Mouse (Mus musculus) CH12.LX (cell line): Measurements from ENCODE around the gene Tssk6. TPM values are rescaled to one million over a fixed set of nuclear protein-coding genes. Genes with fewer than 3 reads are reported as not detected.

ENCODE experiments used
- DNase-seq: peaks from one replicate; pipeline ENCODE4 v3.0.0-alpha.2; 2013; ENCODE audit errors: extremely low read depth
- H3K27ac ChIP-seq: 2 replicates; pipeline ENCODE4 v1.5.1; 2012; ENCODE audit warnings: low read depth, mild to moderate bottlenecking, control low read depth, moderate library complexity; ENCODE audit not compliant: insufficient read depth
- H3K27me3 ChIP-seq: replicated peaks from 2 replicates; pipeline ENCODE3; 2012; ENCODE audit warnings: inconsistent platforms
- H3K36me3 ChIP-seq, 2 experiments: replicated peaks in 1 of 2; 2 replicates each; pipeline versions ENCODE3 to v1.6.1; 2012; ENCODE audit warnings: inconsistent platforms in 1 of 2, low read length in 1 of 2, mild to moderate bottlenecking in 1 of 2, mixed read lengths in 1 of 2, moderate library complexity in 1 of 2; ENCODE audit not compliant: control insufficient read depth in 1 of 2, insufficient read depth in 1 of 2
- H3K4me1 ChIP-seq, 2 experiments: 2 replicates each; pipeline ENCODE4 v1.6.1; 2012; ENCODE audit warnings: inconsistent platforms in 1 of 2, moderate library complexity in 1 of 2; ENCODE audit not compliant: insufficient read depth in 2 of 2, control insufficient read depth in 1 of 2
- H3K4me2 ChIP-seq: 2 replicates; pipeline ENCODE4 v1.6.1; 2012; ENCODE audit warnings: low read depth, mild to moderate bottlenecking, control low read depth; ENCODE audit not compliant: poor library complexity, insufficient read depth, severe bottlenecking
- H3K4me3 ChIP-seq, 3 experiments: fragments of 150-350 bp in 1 of 3; sonication (generic) in 1 of 3; replicated peaks in 1 of 3; 2 replicates each; pipeline versions ENCODE3 to v1.5.1; 2011 to 2012; ENCODE audit warnings: low read depth in 2 of 3, low read length in 2 of 3, mild to moderate bottlenecking in 2 of 3, moderate library complexity in 2 of 3, control low read depth in 1 of 3, improper control_type of control experiment in 1 of 3, inconsistent platforms in 1 of 3, mixed read lengths in 1 of 3; ENCODE audit not compliant: poor library complexity in 1 of 3
- H3K79me2 ChIP-seq: replicated peaks from 2 replicates; pipeline ENCODE4 v1.6.1; 2012; ENCODE audit warnings: mild to moderate bottlenecking, moderate library complexity; ENCODE audit not compliant: control insufficient read depth, poor library complexity, insufficient read depth, severe bottlenecking; ENCODE audit errors: extremely low read depth
- H3K9ac ChIP-seq: 2 replicates; pipeline ENCODE4 v1.6.1; 2012; ENCODE audit warnings: low read depth, mild to moderate bottlenecking, control low read depth, moderate library complexity; ENCODE audit not compliant: insufficient read depth
- H3K9me3 ChIP-seq: replicated peaks from 2 replicates; pipeline ENCODE3; 2012; ENCODE audit warnings: low read length, inconsistent platforms, mixed read lengths
- CHD1 ChIP-seq: IDR thresholded peaks from 2 replicates; pipeline ENCODE4 v1.6.1; 2012; ENCODE audit warnings: low read depth, low read length, improper control_type of control experiment, inconsistent platforms
- CHD2 ChIP-seq: IDR thresholded peaks from 2 replicates; pipeline ENCODE4 v1.6.1; 2011; ENCODE audit warnings: low read length, improper control_type of control experiment
- CTCF ChIP-seq, 2 experiments: IDR thresholded peaks in 1 of 2; conservative IDR thresholded peaks in 1 of 2; 2 replicates each; pipeline ENCODE4 v1.5.1; 2011 to 2012; ENCODE audit warnings: low read depth in 2 of 2, low read length in 2 of 2, improper control_type of control experiment in 1 of 2, inconsistent platforms in 1 of 2, mild to moderate bottlenecking in 1 of 2, moderate library complexity in 1 of 2
- EP300 ChIP-seq: IDR thresholded peaks from 2 replicates; pipeline ENCODE4 v1.6.1; 2011; ENCODE audit warnings: low read length, improper control_type of control experiment
- ETS1 ChIP-seq: conservative IDR thresholded peaks from 2 replicates; pipeline ENCODE4 v1.6.1; 2012; ENCODE audit warnings: low read depth, mild to moderate bottlenecking, inconsistent platforms, low read length, improper control_type of control experiment, moderate library complexity
- GABPA ChIP-seq: IDR thresholded peaks from 2 replicates; pipeline ENCODE4 v1.6.1; 2012; ENCODE audit warnings: low read depth, low read length, improper control_type of control experiment, inconsistent platforms; ENCODE audit not compliant: insufficient replicate concordance
- IRF4 ChIP-seq: IDR thresholded peaks from 2 replicates; pipeline ENCODE4 v1.6.1; 2014; ENCODE audit warnings: low read depth, mild to moderate bottlenecking, inconsistent platforms, low read length, improper control_type of control experiment
- JUN ChIP-seq: IDR thresholded peaks from 2 replicates; pipeline ENCODE4 v1.6.1; 2011; ENCODE audit warnings: low read depth, mild to moderate bottlenecking, low read length, improper control_type of control experiment, moderate library complexity; ENCODE audit not compliant: insufficient read depth
- MAX ChIP-seq: IDR thresholded peaks from 2 replicates; pipeline ENCODE4 v1.6.1; 2011; ENCODE audit warnings: low read length, improper control_type of control experiment
- MAZ ChIP-seq: IDR thresholded peaks from 2 replicates; pipeline ENCODE4 v1.6.1; 2012; ENCODE audit warnings: low read depth, mild to moderate bottlenecking, inconsistent platforms, low read length, improper control_type of control experiment, moderate library complexity
- MYC ChIP-seq: IDR thresholded peaks from 2 replicates; pipeline ENCODE4 v1.6.1; 2011; ENCODE audit warnings: low read depth, mild to moderate bottlenecking, improper control_type of control experiment, low read length
- PAX5 ChIP-seq: IDR thresholded peaks from 2 replicates; pipeline ENCODE4 v1.6.1; 2012; ENCODE audit warnings: low read length, inconsistent platforms, mixed read lengths
- POLR2AphosphoS2 ChIP-seq: IDR thresholded peaks from 2 replicates; pipeline ENCODE4 v1.6.1; 2011; ENCODE audit warnings: low read depth, low read length, improper control_type of control experiment
- RAD21 ChIP-seq: IDR thresholded peaks from 2 replicates; pipeline ENCODE4 v1.6.1; 2011; ENCODE audit warnings: low read depth, mild to moderate bottlenecking, low read length, improper control_type of control experiment, moderate library complexity
- SIN3A ChIP-seq: IDR thresholded peaks from 2 replicates; pipeline ENCODE4 v1.6.1; 2012; ENCODE audit warnings: low read length, improper control_type of control experiment, inconsistent platforms
- SMC3 ChIP-seq: IDR thresholded peaks from 2 replicates; pipeline ENCODE4 v1.6.1; 2011; ENCODE audit warnings: low read depth, low read length, improper control_type of control experiment
- TBP ChIP-seq: conservative IDR thresholded peaks from 2 replicates; pipeline ENCODE4 v1.6.1; 2011; ENCODE audit warnings: low read depth, low read length, improper control_type of control experiment
- UBTF ChIP-seq: IDR thresholded peaks from 2 replicates; pipeline ENCODE4 v1.6.1; 2012; ENCODE audit warnings: low read depth, mild to moderate bottlenecking, inconsistent platforms, low read length, improper control_type of control experiment, moderate library complexity
- ZKSCAN1 ChIP-seq: IDR thresholded peaks from 2 replicates; pipeline ENCODE4 v1.6.1; 2012; ENCODE audit warnings: low read depth, inconsistent platforms, low read length, improper control_type of control experiment, borderline replicate concordance
- ZMIZ1 ChIP-seq: IDR thresholded peaks from 2 replicates; pipeline ENCODE4 v1.6.1; 2012; ENCODE audit warnings: low read depth, mild to moderate bottlenecking, inconsistent platforms, low read length, improper control_type of control experiment
- ZNF384 ChIP-seq: IDR thresholded peaks from 2 replicates; pipeline ENCODE4 v1.6.1; 2012; ENCODE audit warnings: low read depth, low read length, improper control_type of control experiment, inconsistent platforms
- dilution Hi-C: fragments of 300-500 bp; cut with MboI; formaldehyde crosslinking; loops from 2 replicates; pipeline ENCODE4 v1.14.3; 2020; ENCODE audit warnings: low sequenced_read_pairs; ENCODE audit not compliant: extremely low pct_unique_long_range_greater_than_20kb, extremely low pct_ligation_motif_present
- in situ Hi-C: fragments of 300-500 bp; cut with MboI; formaldehyde crosslinking; loops from 3 replicates; pipeline ENCODE4 v1.14.3; 2019; ENCODE audit warnings: low sequenced_read_pairs, low pct_ligation_motif_present, low pct_unique_long_range_greater_than_20kb, mixed read lengths
- polyA plus RNA-seq: library from polyadenylated mRNA; unstranded; fragments of >175 nt; gene quantifications from 2 replicates; pipeline ENCODE4 v1.2.1, GENCODE M21; 2012; ENCODE audit warnings: low read depth; ENCODE audit not compliant: insufficient read length
- total RNA-seq, 2 experiments: library from RNA; depleted of rRNA; stranded (reverse); fragments of 300-350 nt in 1 of 2; fragments of >200 nt in 1 of 2; gene quantifications; 2 replicates each; pipeline ENCODE4 v1.2.3; 2012 to 2014

Tssk6 gene
- total and polyA plus RNA-seq, 3 experiments: 0.44 to 1.8 (median 1.7) TPM

GRCm38 (mm10) chr8:69933811-69934210, 31.8 kb downstream of the Tssk6 start:
- TF ChIP-seq RAD21: no peak
- no peak for TF ChIP-seq MAZ
- TF ChIP-seq JUN: no peak
- no peak for TF ChIP-seq SIN3A
- TF ChIP-seq IRF4: no peak
- no peak for TF ChIP-seq UBTF
- no peak for TF ChIP-seq EP300
- no peak for TF ChIP-seq SMC3
- TF ChIP-seq ZKSCAN1: no peak
- no peak for TF ChIP-seq CHD1
- TF ChIP-seq PAX5: no peak
- no peak for TF ChIP-seq CHD2
- no peak for TF ChIP-seq TBP
- no peak for TF ChIP-seq ZMIZ1
- no peak for TF ChIP-seq CTCF (conservative IDR thresholded peaks at IDR 0.05 in 1 of 2, IDR thresholded peaks at IDR 0.05 in 1 of 2; ENCODE audit: low read depth in 2 of 2, low read length in 2 of 2)
- no peak for TF ChIP-seq MAX
- TF ChIP-seq ZNF384: no peak
- TF ChIP-seq POLR2AphosphoS2: no peak
- TF ChIP-seq MYC: no peak
- TF ChIP-seq ETS1: no peak
- H3K79me2 ChIP-seq: peaks cover 18% of the 10 kb centered on the region
- in situ Hi-C loops: no loop called here
- dilution Hi-C loops: no loop called here
- H3K27ac ChIP-seq: no peak overlapping the region
- H3K9ac ChIP-seq: no peak overlapping the region
- no peaks in the 10 kb centered on the region for H3K27me3 ChIP-seq
- H3K4me3 ChIP-seq: no peak overlapping the region
- H3K4me1 ChIP-seq: peaks cover 15 to 43% of the 10 kb centered on the region in 2 experiments
- no peaks in the 10 kb centered on the region for H3K9me3 ChIP-seq
- H3K36me3 ChIP-seq: peaks cover 34 to 76% of the 10 kb centered on the region in 2 experiments
- no peak overlapping the region for H3K4me2 ChIP-seq
- DNase-seq: no peak

DNA sequence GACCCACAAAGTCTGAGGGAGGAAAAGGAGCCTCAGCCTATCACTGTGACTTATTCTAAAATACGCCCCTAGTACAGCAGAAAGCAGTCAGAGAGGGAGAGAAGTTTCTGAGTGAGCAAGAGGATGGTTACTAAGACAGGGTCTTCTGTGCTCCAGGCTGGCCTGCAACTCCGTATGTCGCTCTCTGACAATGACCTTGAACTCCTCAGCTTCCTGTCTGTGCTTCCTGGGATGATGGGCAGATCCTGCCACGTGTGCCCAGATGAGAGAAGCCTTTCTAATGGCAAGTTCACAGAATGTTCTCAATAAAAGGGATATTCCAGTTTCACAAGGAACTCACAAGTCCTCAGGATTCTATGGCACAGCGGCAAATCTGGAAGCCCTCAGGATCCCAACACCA, 32.6 kb downstream of the Tssk6 start:
- no peak overlapping the region for H3K4me3 ChIP-seq
- dilution Hi-C loops: no loop called here
- no peaks in the 10 kb centered on the region for H3K27me3 ChIP-seq
- no peak overlapping the region for H3K27ac ChIP-seq
- H3K4me1 ChIP-seq: peaks cover 21 to 50% of the 10 kb centered on the region in 2 experiments
- in situ Hi-C loops: no loop called here
- H3K36me3 ChIP-seq: peaks cover 31 to 71% of the 10 kb centered on the region in 2 experiments
- H3K79me2 ChIP-seq: peaks cover 22% of the 10 kb centered on the region
- H3K9me3 ChIP-seq: no peaks in the 10 kb centered on the region
- TF ChIP-seq IRF4: no peak
- TF ChIP-seq CTCF (conservative IDR thresholded peaks at IDR 0.05 in 1 of 2, IDR thresholded peaks at IDR 0.05 in 1 of 2; ENCODE audit: low read depth in 2 of 2, low read length in 2 of 2): no peak
- no peak for TF ChIP-seq GABPA
- H3K4me2 ChIP-seq: no peak overlapping the region
- no peak for DNase-seq
- no peak overlapping the region for H3K9ac ChIP-seq
